Mouse (Mus musculus) liver, embryonic 14.5 days (tissue): ENCODE results near the gene Suclg1. TPM values are rescaled to one million over a fixed set of nuclear protein-coding genes. Genes with fewer than 3 reads are reported as not detected.

Experiments used
- ATAC-seq: fragments of 200-750 bp; cut with Nextera tagmentation; 2 replicates; pipeline ENCODE4 v1.8.0; 2017; ENCODE audit warnings: moderate number of reproducible peaks, mild to moderate bottlenecking, moderate library complexity; ENCODE audit not compliant: insufficient read depth
- DNase-seq, 3 experiments: peaks; one replicate each; pipeline ENCODE4 v3.0.0-alpha.2; 2012 to 2013; ENCODE audit warnings: low read depth in 3 of 3, low spot score in 3 of 3
- H3K27ac ChIP-seq: fragments of 300-500 bp; sonication (generic); 2 replicates; pipeline ENCODE4 v1.5.1; 2014; ENCODE audit warnings: moderate library complexity, mild to moderate bottlenecking, control low read depth, inconsistent platforms
- H3K27me3 ChIP-seq: fragments of 300-500 bp; sonication (generic); 2 replicates; pipeline ENCODE4 v1.6.1; 2014; ENCODE audit warnings: mild to moderate bottlenecking, low read length, moderate library complexity; ENCODE audit not compliant: control insufficient read depth, insufficient read depth
- H3K36me3 ChIP-seq: fragments of 300-500 bp; sonication (generic); replicated peaks from 2 replicates; pipeline ENCODE4 v1.6.1; 2014; ENCODE audit warnings: low read depth; ENCODE audit not compliant: control insufficient read depth, insufficient read depth
- H3K4me1 ChIP-seq, 2 experiments: fragments of 200-500 bp in 1 of 2; fragments of 300-500 bp in 1 of 2; sonication (generic) in 1 of 2; replicated peaks; 2 replicates each; pipeline ENCODE4 v1.6.1; 2012 to 2014; ENCODE audit warnings: antibody characterized with exemption in 1 of 2, inconsistent platforms in 1 of 2, low read length in 1 of 2; ENCODE audit not compliant: control insufficient read depth in 2 of 2, insufficient read depth in 2 of 2
- H3K4me2 ChIP-seq: fragments of 300-500 bp; sonication (generic); 2 replicates; pipeline ENCODE4 v1.6.1; 2014; ENCODE audit warnings: low read depth, mild to moderate bottlenecking, control low read depth, moderate library complexity
- H3K4me3 ChIP-seq, 2 experiments: fragments of 200-500 bp in 1 of 2; fragments of 300-500 bp in 1 of 2; sonication (generic) in 1 of 2; 2 replicates each; pipeline ENCODE4 v1.5.1; 2012 to 2014; ENCODE audit warnings: low read depth in 2 of 2, low read length in 2 of 2, mild to moderate bottlenecking in 2 of 2, control low read depth in 1 of 2, inconsistent platforms in 1 of 2, moderate library complexity in 1 of 2; ENCODE audit not compliant: insufficient read depth in 1 of 2
- H3K9ac ChIP-seq: fragments of 300-500 bp; sonication (generic); replicated peaks from 2 replicates; pipeline ENCODE4 v1.6.1; 2014; ENCODE audit warnings: mild to moderate bottlenecking, control low read depth, moderate library complexity
- H3K9me3 ChIP-seq: fragments of 300-500 bp; sonication (generic); 2 replicates; pipeline ENCODE4 v1.6.1; 2016; ENCODE audit warnings: low read length, mixed read lengths; ENCODE audit not compliant: control insufficient read depth
- CTCF ChIP-seq: IDR thresholded peaks from 2 replicates; pipeline ENCODE4 v1.5.1; 2016; ENCODE audit warnings: antibody characterized with exemption, low read depth, control low read depth
- EP300 ChIP-seq: IDR thresholded peaks from 2 replicates; pipeline ENCODE4 v1.6.1; 2016; ENCODE audit warnings: antibody characterized with exemption, low read depth
- WGBS: fragments of 180-500 bp; shearing (Covaris S2); extraction: QIAGEN DNeasy Blood & Tissue Kit; methylation state at CpG from one replicate; pipeline ENCODE4 v1.1.7; 2014; ENCODE audit not compliant: insufficient replicate concordance; 5-methylcytosine and 5-hydroxymethylcytosine counted together
- polyA plus RNA-seq, 2 experiments: library from polyadenylated mRNA; depleted of rRNA in 1 of 2; stranded (reverse) in 1 of 2; unstranded in 1 of 2; fragments of >200 nt; fragmentation: Nextera tagmentation in 1 of 2; extraction: Ambion mirVana in 1 of 2; gene quantifications; 2 replicates each; pipeline versions ENCODE4 v1.2.1 to v1.2.3; 2012 to 2014

Suclg1 gene
- polyA plus RNA-seq, 2 experiments, result 64.1 to 126 TPM

DNA sequence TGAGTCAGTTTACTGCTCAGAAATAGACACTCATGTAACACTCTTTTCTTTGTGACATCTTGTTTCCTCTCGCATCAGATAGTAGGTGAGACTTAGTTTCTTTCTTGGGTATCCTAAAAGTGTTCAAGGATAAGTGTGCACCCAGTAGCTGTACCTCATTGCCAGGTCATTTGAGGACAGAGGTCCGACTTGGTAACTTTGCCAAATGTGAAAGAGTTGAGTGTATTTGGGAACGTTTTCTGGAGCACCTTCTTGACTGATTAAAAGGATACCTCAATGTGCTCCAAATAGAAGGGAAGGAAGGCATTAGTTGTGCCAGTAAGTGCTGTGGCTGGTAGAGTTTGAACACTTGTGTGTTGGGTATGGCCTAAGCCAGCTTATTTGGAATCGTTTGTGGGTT is 1.7 kb downstream of the Suclg1 start:
- no peak for DNase-seq
- TF ChIP-seq EP300 (no peak), CTCF (no peak)
- peaks cover 5 to 24% of the 10 kb centered on the region in 2 experiments; a peak in 2 of 4 replicates for H3K4me1 ChIP-seq
- ATAC-seq, result no peak
- no peaks in the 10 kb centered on the region for H3K36me3 ChIP-seq
- peak overlapping the region; percentile 76 for H3K4me2 ChIP-seq
- H3K9ac ChIP-seq, result no peak overlapping the region
- no peaks in the 10 kb centered on the region for H3K9me3 ChIP-seq
- H3K27me3 ChIP-seq, result no peaks in the 10 kb centered on the region
- peak overlapping the region in 1 of 2 experiments; percentile 89; a peak in 2 of 4 replicates for H3K4me3 ChIP-seq
- WGBS, result 59% methylated on average over 4 of the region's 4 CpGs
- no peak overlapping the region for H3K27ac ChIP-seq

DNA sequence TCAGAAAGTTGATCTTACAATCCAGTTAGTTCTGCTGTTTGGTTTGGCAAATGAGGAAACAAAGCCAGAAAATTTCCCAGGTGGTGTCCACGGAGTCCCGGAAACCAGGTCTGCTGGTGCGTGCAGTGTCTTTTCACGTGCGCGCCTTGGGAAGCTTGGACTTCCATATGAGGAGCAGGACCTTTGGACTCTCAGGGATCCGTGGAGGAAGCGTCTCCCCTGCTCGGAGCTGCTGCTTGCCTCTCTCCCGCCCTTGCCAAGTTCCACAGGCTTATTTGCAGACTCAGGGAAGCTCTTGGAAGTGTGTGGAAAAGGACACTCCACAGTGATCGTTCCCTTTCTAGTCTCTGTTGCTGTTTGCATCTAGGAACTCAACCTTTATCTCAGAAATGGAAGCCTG is 3.2 kb downstream of the Suclg1 start:
- H3K27me3 ChIP-seq, result no peaks in the 10 kb centered on the region
- no peak overlapping the region for H3K9ac ChIP-seq
- H3K27ac ChIP-seq, result no peak overlapping the region
- DNase-seq (no peak), ATAC-seq (no peak)
- peaks cover 1% of the 10 kb centered on the region; the same call in 1 of the 2 replicates for H3K36me3 ChIP-seq
- H3K4me1 ChIP-seq, result peaks cover 5 to 24% of the 10 kb centered on the region in 2 experiments; a peak in 2 of 4 replicates
- no peaks in the 10 kb centered on the region for H3K9me3 ChIP-seq
- 83% methylated on average over 11 of the region's 11 CpGs for WGBS
- no peak overlapping the region for H3K4me2 ChIP-seq
- no peak for TF ChIP-seq CTCF
- no peak for TF ChIP-seq EP300
- no peak overlapping the region for H3K4me3 ChIP-seq

DNA sequence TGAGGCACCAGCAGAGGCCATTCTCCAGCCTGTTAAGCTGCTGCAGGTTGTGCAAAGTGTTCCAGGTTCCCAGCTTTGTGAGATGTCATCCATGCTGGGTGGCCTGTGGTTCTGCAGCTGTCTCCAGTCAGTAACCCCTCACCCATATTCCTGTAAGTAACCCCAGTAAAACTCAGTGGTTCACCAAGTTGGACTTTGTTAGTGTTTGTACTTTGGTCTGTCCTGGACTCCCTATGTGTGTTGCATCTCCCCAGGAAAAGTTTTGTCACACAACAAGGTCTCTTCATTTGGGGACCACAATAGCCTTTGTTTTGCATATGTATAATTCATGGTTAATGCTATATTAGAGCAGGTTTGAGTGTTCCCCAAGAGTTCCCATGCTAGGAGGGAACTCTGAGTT is 4.2 kb downstream of the Suclg1 start:
- peaks cover 5 to 24% of the 10 kb centered on the region in 2 experiments; a peak in 2 of 4 replicates for H3K4me1 ChIP-seq
- no peaks in the 10 kb centered on the region for H3K27me3 ChIP-seq
- no peak for TF ChIP-seq CTCF
- no peak for TF ChIP-seq EP300
- no peak for ATAC-seq
- no peaks in the 10 kb centered on the region for H3K9me3 ChIP-seq
- DNase-seq, result no peak
- no peak overlapping the region for H3K9ac ChIP-seq
- H3K27ac ChIP-seq, result no peak overlapping the region
- H3K4me3 ChIP-seq, result no peak overlapping the region
- no peak overlapping the region for H3K4me2 ChIP-seq
- peaks cover 8% of the 10 kb centered on the region; the same call in 1 of the 2 replicates for H3K36me3 ChIP-seq

DNA sequence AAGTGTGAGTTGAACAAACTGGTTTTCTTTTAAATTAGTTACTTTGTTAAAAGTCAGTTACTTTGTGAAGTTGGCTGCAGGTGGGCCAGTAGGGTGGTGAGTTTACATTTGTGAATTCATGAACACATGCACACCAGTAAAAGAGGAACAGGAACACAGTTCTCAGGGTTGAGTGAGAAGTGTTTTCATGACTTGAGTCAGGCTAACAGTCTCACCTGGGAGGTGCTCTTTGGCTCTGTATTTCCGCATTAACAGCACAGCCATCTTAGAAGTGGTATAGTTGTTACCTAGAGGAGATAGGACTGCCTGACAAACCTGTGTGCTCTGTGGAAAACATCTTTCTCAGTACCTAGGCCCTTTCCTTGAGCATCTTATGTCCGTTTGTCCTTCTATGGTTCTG is 4.8 kb downstream of the Suclg1 start:
- peaks cover 10% of the 10 kb centered on the region for H3K36me3 ChIP-seq
- H3K9me3 ChIP-seq, result no peaks in the 10 kb centered on the region
- no peak overlapping the region for H3K27ac ChIP-seq
- no peak overlapping the region for H3K4me2 ChIP-seq
- no peak overlapping the region for H3K9ac ChIP-seq
- ATAC-seq, result no peak
- TF ChIP-seq EP300, result no peak
- TF ChIP-seq CTCF, result no peak
- H3K4me1 ChIP-seq, result peaks cover 5 to 24% of the 10 kb centered on the region in 2 experiments; a peak in 2 of 4 replicates
- H3K4me3 ChIP-seq, result no peak overlapping the region
- no peak for DNase-seq
- 59% methylated on average over 2 of the region's 2 CpGs for WGBS
- no peaks in the 10 kb centered on the region for H3K27me3 ChIP-seq

DNA sequence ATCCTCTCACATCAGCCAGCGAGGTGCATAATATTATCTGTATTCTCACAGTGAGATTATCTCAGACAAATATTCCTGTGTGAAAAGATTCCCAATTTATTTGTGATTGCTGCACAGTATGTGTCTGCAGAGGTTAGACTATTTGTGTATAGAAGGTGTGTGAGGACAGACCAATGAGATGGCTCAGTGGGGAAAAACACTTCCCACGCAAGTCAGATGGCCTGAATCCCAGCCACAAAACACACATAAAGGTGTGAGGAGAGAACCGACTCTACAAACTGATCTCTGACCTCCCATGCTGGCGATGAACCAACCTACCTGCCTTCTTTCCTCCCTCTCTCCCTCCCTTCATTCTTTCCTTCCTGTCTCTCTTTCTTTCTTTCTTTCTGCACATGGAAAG is 5.4 kb downstream of the Suclg1 start:
- H3K27ac ChIP-seq, result no peak overlapping the region
- TF ChIP-seq CTCF, result no peak
- no peak for TF ChIP-seq EP300
- no peaks in the 10 kb centered on the region for H3K9me3 ChIP-seq
- no peak for DNase-seq
- H3K4me3 ChIP-seq, result no peak overlapping the region
- H3K4me2 ChIP-seq, result no peak overlapping the region
- 58% methylated on average over 4 of the region's 4 CpGs for WGBS
- no peak for ATAC-seq
- peaks cover 5 to 24% of the 10 kb centered on the region in 2 experiments; a peak in 2 of 4 replicates for H3K4me1 ChIP-seq
- no peak overlapping the region for H3K9ac ChIP-seq
- H3K36me3 ChIP-seq, result peaks cover 14% of the 10 kb centered on the region
- no peaks in the 10 kb centered on the region for H3K27me3 ChIP-seq
